ENCODE assay signal across 8 mouse cellular contexts in the genomic region with DNA sequence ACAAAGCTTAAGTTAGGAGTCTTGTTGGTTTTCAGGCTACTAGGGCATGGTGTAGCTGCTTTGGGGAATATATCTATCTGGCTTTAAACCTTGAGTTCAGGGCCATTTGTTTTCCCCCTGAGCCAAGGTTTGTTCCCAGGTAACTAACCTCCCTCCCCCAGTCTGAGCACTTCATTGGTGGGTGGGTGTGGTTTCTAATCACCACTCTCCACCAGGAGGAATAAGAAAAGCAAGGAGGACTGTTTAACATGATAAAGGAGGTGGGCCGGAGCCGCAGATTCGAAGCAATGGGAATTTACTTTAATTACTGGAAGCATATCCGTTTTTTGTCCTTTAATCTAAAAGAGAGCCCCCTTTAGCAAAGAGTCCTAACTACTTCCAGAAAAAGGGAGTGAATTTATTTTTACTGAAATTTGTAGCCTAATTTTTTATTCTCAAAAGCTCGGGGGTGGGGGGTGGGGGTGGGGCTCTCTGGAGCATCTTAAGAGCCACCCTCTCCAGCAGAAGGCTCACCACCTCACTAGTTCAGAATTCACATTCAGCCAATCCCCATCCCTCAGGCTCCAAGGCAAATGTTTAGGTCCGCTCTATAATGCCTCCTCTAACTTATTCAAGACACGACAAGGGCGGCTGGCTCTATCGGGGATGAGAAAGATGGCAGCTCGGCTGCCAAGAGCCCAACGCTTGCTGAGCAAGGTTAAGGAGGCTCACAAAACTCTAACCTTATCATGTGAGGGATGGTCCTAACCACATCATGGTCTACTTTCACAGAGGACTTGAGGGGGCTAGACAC. TPM values are rescaled to one million over a fixed set of nuclear protein-coding genes. Genes with fewer than 3 reads are reported as not detected.
DNase-seq lines count a peak whose midpoint lies in the region; ATAC-seq lines count a peak whose summit lies in the region.
"Had no signal": no experiment of that assay in that cellular context is flagged by ENCODE, and none has a peak within 500 bp of the region (broad histone marks: within the 10 kb centered on the region; RNA-seq: fewer than 3 reads in every experiment).

No protein-coding gene starts in this region.

- peaks cover 29% of the 10 kb centered on the region for H3K4me1 ChIP-seq in lung, embryonic 16.5 days (replicated peaks; ENCODE audit: control insufficient read depth, insufficient read depth, low read length)
- peaks cover 5% of the 10 kb centered on the region for H3K4me1 ChIP-seq in embryonic facial prominence, embryonic 11.5 days (ENCODE audit: control insufficient read depth, insufficient read depth, low read length)
- peaks cover 45% of the 10 kb centered on the region for H3K4me1 ChIP-seq in liver, embryonic 11.5 days (replicated peaks; ENCODE audit: control insufficient read depth, insufficient read depth, low read length)
- peaks cover 8% of the 10 kb centered on the region; the same call in 1 of the 2 replicates for H3K4me1 ChIP-seq in stomach, embryonic 16.5 days (ENCODE audit: control insufficient read depth, insufficient read depth, low read length)

- H3K36me3 ChIP-seq in lung, embryonic 16.5 days (ENCODE audit: control insufficient read depth, insufficient read depth, low read length): no peaks in the 10 kb centered on the region
- no peaks in the 10 kb centered on the region for H3K36me3 ChIP-seq in embryonic facial prominence, embryonic 11.5 days (replicated peaks; ENCODE audit: control insufficient read depth, insufficient read depth, low read depth, low read length)
- H3K36me3 ChIP-seq in liver, embryonic 11.5 days (ENCODE audit: control insufficient read depth, insufficient read depth, low read length): 0 out of 2 replicates have a peak, but pooled peaks cover 2% of the 10 kb centered on the region
- no peaks in the 10 kb centered on the region for H3K36me3 ChIP-seq in stomach, embryonic 16.5 days (ENCODE audit: control insufficient read depth, insufficient read depth, low read length)

- WGBS in lung, embryonic 16.5 days: 34% methylated on average over 11 of the region's 11 CpGs
- 18% methylated on average over 11 of the region's 11 CpGs for WGBS in embryonic facial prominence, embryonic 11.5 days
- WGBS in liver, embryonic 11.5 days: 33% methylated on average over 11 of the region's 11 CpGs
- 39% methylated on average over 11 of the region's 11 CpGs for WGBS in stomach, embryonic 16.5 days

- no peak for DNase-seq in lung, postnatal 25 days (ENCODE audit: low spot score)
- no peak for DNase-seq in embryonic facial prominence, embryonic 11.5 days (ENCODE audit: low spot score)
- peak; percentile 47 for DNase-seq in liver, embryonic 11.5 days (ENCODE audit: low spot score)
- no peak for DNase-seq in right cerebral cortex, adult 2 months (ENCODE audit: low spot score in 2 of 2)
- DNase-seq in thymus, adult 18-20 months: no peak
- DNase-seq: kidney, postnatal 25 days had no signal

- H3K27me3 ChIP-seq in lung, embryonic 16.5 days (ENCODE audit: control insufficient read depth, insufficient read depth, low read depth, low read length): peaks cover 26% of the 10 kb centered on the region
- H3K27me3 ChIP-seq in embryonic facial prominence, embryonic 11.5 days (ENCODE audit: control insufficient read depth, insufficient read depth, low read length): peaks cover 27% of the 10 kb centered on the region
- peaks cover 12% of the 10 kb centered on the region for H3K27me3 ChIP-seq in liver, embryonic 11.5 days (replicated peaks; ENCODE audit: control insufficient read depth, insufficient read depth, low read length)
- H3K27me3 ChIP-seq in stomach, embryonic 16.5 days (ENCODE audit: control insufficient read depth, insufficient read depth, low read length): peaks cover 6% of the 10 kb centered on the region; the same call in 1 of the 2 replicates

- H3K4me2 ChIP-seq in lung, embryonic 16.5 days (ENCODE audit: low read depth, low read length): peak overlapping the region; percentile 34; the same call in 1 of the 2 replicates
- H3K4me2 ChIP-seq in embryonic facial prominence, embryonic 11.5 days (ENCODE audit: low read depth, low read length): peak overlapping the region; percentile 6
- peak overlapping the region; percentile 100 for H3K4me2 ChIP-seq in liver, embryonic 11.5 days
- H3K4me2 ChIP-seq in stomach, embryonic 16.5 days (ENCODE audit: low read depth, low read length): peak overlapping the region; percentile 94

- H3K9me3 ChIP-seq in lung, embryonic 16.5 days (ENCODE audit: control insufficient read depth, low read length): no peaks in the 10 kb centered on the region
- H3K9me3 ChIP-seq in embryonic facial prominence, embryonic 11.5 days (replicated peaks; ENCODE audit: control insufficient read depth, low read length): no peaks in the 10 kb centered on the region
- H3K9me3 ChIP-seq in liver, embryonic 11.5 days (ENCODE audit: control insufficient read depth, low read length): no peaks in the 10 kb centered on the region
- H3K9me3 ChIP-seq in stomach, embryonic 16.5 days (replicated peaks; ENCODE audit: control insufficient read depth, low read length): no peaks in the 10 kb centered on the region

- no peak overlapping the region for H3K27ac ChIP-seq in lung, embryonic 16.5 days (ENCODE audit: low read length)
- no peak overlapping the region for H3K27ac ChIP-seq in embryonic facial prominence, embryonic 11.5 days (replicated peaks; ENCODE audit: low read depth, low read length)
- H3K27ac ChIP-seq in liver, embryonic 11.5 days (ENCODE audit: low read depth, low read length): peak overlapping the region; percentile 89
- peak overlapping the region; percentile 34; the same call in 1 of the 2 replicates for H3K27ac ChIP-seq in stomach, embryonic 16.5 days (ENCODE audit: low read length)

- no peak for ATAC-seq in lung, embryonic 16.5 days (ENCODE audit: low read depth)
- no peak for ATAC-seq in embryonic facial prominence, embryonic 11.5 days (replicated peaks; ENCODE audit: insufficient number of reproducible peaks, low FRiP score, low TSS enrichment, low read depth)
- ATAC-seq in liver, embryonic 11.5 days (replicated peaks; ENCODE audit: low FRiP score): peak; percentile 51
- ATAC-seq in stomach, embryonic 16.5 days (ENCODE audit: insufficient read depth, low FRiP score): no peak

- peak overlapping the region; percentile 9; the same call in 1 of the 2 replicates for H3K4me3 ChIP-seq in lung, embryonic 16.5 days (ENCODE audit: low read length)
- H3K4me3 ChIP-seq in embryonic facial prominence, embryonic 11.5 days (ENCODE audit: low read depth, low read length): peak overlapping the region; percentile 4; the same call in 1 of the 2 replicates
- H3K4me3 ChIP-seq in liver, embryonic 11.5 days (ENCODE audit: low read depth, low read length): peak overlapping the region; percentile 65
- H3K4me3 ChIP-seq in stomach, embryonic 16.5 days (replicated peaks; ENCODE audit: low read length): peak overlapping the region; percentile 75

- no peak overlapping the region for H3K9ac ChIP-seq in lung, embryonic 16.5 days (ENCODE audit: low read length)
- no peak overlapping the region for H3K9ac ChIP-seq in embryonic facial prominence, embryonic 11.5 days (replicated peaks; ENCODE audit: low read length)
- peak overlapping the region; percentile 57 for H3K9ac ChIP-seq in liver, embryonic 11.5 days (ENCODE audit: low read depth, low read length)
- H3K9ac ChIP-seq in stomach, embryonic 16.5 days (ENCODE audit: low read length): peak overlapping the region; percentile 44; the same call in 1 of the 2 replicates

RNA-seq across cellular contexts. Expression of a gene that starts 3.9 kb away (rescaled TPM):
- 2.3 and 2.5 TPM in 2 replicates for polyA plus RNA-seq in lung, embryonic 16.5 days (2015; fragmentation: Nextera tagmentation; extraction: Ambion mirVana)
- 2.9 and 3.1 TPM in 2 replicates for polyA plus RNA-seq in embryonic facial prominence, embryonic 11.5 days (2014; fragmentation: Nextera tagmentation; extraction: Ambion mirVana)
- polyA plus RNA-seq in liver, embryonic 11.5 days (2014; fragmentation: Nextera tagmentation; extraction: Ambion mirVana): 2.2 and 2.7 TPM in 2 replicates
- 5.5 and 5.7 TPM in 2 replicates for polyA plus RNA-seq in stomach, embryonic 16.5 days (2015; fragmentation: Nextera tagmentation; extraction: Ambion mirVana)

RNA-seq across cellular contexts. Expression of a gene that starts 43.4 kb away (rescaled TPM):
- polyA plus RNA-seq in lung, embryonic 16.5 days (2015; fragmentation: Nextera tagmentation; extraction: Ambion mirVana): 3.6 and 3.8 TPM in 2 replicates
- polyA plus RNA-seq in embryonic facial prominence, embryonic 11.5 days (2014; fragmentation: Nextera tagmentation; extraction: Ambion mirVana): 10.9 and 13.7 TPM in 2 replicates
- polyA plus RNA-seq in liver, embryonic 11.5 days (2014; fragmentation: Nextera tagmentation; extraction: Ambion mirVana): 3.4 and 4.7 TPM in 2 replicates
- polyA plus RNA-seq in stomach, embryonic 16.5 days (2015; fragmentation: Nextera tagmentation; extraction: Ambion mirVana): 3.5 and 4.0 TPM in 2 replicates

Comparison
In these comparisons a context has a peak if more than half of its experiments do, and no peak if none do; other contexts are left out.
1. H3K27ac ChIP-seq: peak in liver, embryonic 11.5 days (single experiment) and stomach, embryonic 16.5 days (single experiment); none in lung, embryonic 16.5 days (single experiment) and embryonic facial prominence, embryonic 11.5 days (single experiment).
2. H3K4me2 ChIP-seq: peak in every context shown above with its lines; median percentile 100 in liver, embryonic 11.5 days; 94 in stomach, embryonic 16.5 days; 34 in lung, embryonic 16.5 days; 6 in embryonic facial prominence, embryonic 11.5 days.
3. H3K4me3 ChIP-seq: peak in every context shown above with its lines; median percentile 75 in stomach, embryonic 16.5 days; 65 in liver, embryonic 11.5 days; 9 in lung, embryonic 16.5 days; 4 in embryonic facial prominence, embryonic 11.5 days.
4. H3K9ac ChIP-seq: peak in liver, embryonic 11.5 days (single experiment) and stomach, embryonic 16.5 days (single experiment); none in lung, embryonic 16.5 days (single experiment) and embryonic facial prominence, embryonic 11.5 days (single experiment).